Mouse (Mus musculus) hindbrain, postnatal 0 days (tissue): ENCODE results near the gene Lepr. TPM values are rescaled to one million over a fixed set of nuclear protein-coding genes. Genes with fewer than 3 reads are reported as not detected.

Experiments
- ATAC-seq: fragments of 200-750 bp; cut with Nextera tagmentation; 2 replicates; pipeline ENCODE4 v1.8.0; 2017; ENCODE audit warnings: mild to moderate bottlenecking, moderate TSS enrichment, moderate library complexity
- DNase-seq: peaks from one replicate; pipeline ENCODE4 v3.0.0-alpha.2; 2015; ENCODE audit warnings: low spot score
- H3K27ac ChIP-seq: fragments of 300-500 bp; sonication (generic); 2 replicates; pipeline ENCODE4 v1.5.1; 2014; ENCODE audit warnings: mild to moderate bottlenecking
- H3K27me3 ChIP-seq: fragments of 300-500 bp; sonication (generic); 2 replicates; pipeline ENCODE4 v1.6.1; 2014; ENCODE audit warnings: low read length, mixed read lengths; ENCODE audit not compliant: insufficient read depth
- H3K36me3 ChIP-seq: fragments of 300-500 bp; sonication (generic); 2 replicates; pipeline ENCODE4 v1.6.1; 2014; ENCODE audit warnings: low read length, mixed read lengths; ENCODE audit not compliant: insufficient read depth
- H3K4me1 ChIP-seq: fragments of 300-500 bp; sonication (generic); 2 replicates; pipeline ENCODE4 v1.6.1; 2014; ENCODE audit warnings: antibody characterized with exemption, low read length, mixed read lengths; ENCODE audit not compliant: insufficient read depth
- H3K4me2 ChIP-seq: fragments of 300-500 bp; sonication (generic); 2 replicates; pipeline ENCODE4 v1.6.1; 2014; ENCODE audit warnings: low read depth, mild to moderate bottlenecking, low read length, moderate library complexity, mixed read lengths
- H3K4me3 ChIP-seq: fragments of 300-500 bp; sonication (generic); 2 replicates; pipeline ENCODE4 v1.5.1; 2014; ENCODE audit warnings: low read length
- H3K9ac ChIP-seq: fragments of 300-500 bp; sonication (generic); replicated peaks from 2 replicates; pipeline ENCODE4 v1.6.1; 2014; ENCODE audit warnings: mild to moderate bottlenecking, low read length, moderate library complexity, mixed read lengths
- H3K9me3 ChIP-seq: fragments of 300-500 bp; sonication (generic); 2 replicates; pipeline ENCODE4 v1.6.1; 2016; ENCODE audit warnings: low read length, mixed read lengths
- CTCF ChIP-seq: IDR thresholded peaks from 2 replicates; pipeline ENCODE4 v1.5.1; 2016; ENCODE audit warnings: antibody characterized with exemption, control low read depth, low read depth
- WGBS: fragments of 180-500 bp; shearing (Covaris S2); extraction: QIAGEN DNeasy Blood & Tissue Kit; methylation state at CpG from one replicate; pipeline ENCODE4 v1.1.7; 2014; 5-methylcytosine and 5-hydroxymethylcytosine counted together
- polyA plus RNA-seq: library from polyadenylated mRNA; unstranded; fragments of >200 nt; fragmentation: Nextera tagmentation; extraction: Ambion mirVana; gene quantifications from 2 replicates; pipeline ENCODE4 v1.2.1, GENCODE M21; 2015
- total RNA-seq: library from RNA; depleted of rRNA; stranded (reverse); fragments of >200 nt; gene quantifications from 2 replicates; pipeline ENCODE4 v1.2.3, GENCODE M21; 2014

Lepr gene
- total and polyA plus RNA-seq, 2 experiments from 2014 or later = 3.8 to 6.6 TPM

DNA sequence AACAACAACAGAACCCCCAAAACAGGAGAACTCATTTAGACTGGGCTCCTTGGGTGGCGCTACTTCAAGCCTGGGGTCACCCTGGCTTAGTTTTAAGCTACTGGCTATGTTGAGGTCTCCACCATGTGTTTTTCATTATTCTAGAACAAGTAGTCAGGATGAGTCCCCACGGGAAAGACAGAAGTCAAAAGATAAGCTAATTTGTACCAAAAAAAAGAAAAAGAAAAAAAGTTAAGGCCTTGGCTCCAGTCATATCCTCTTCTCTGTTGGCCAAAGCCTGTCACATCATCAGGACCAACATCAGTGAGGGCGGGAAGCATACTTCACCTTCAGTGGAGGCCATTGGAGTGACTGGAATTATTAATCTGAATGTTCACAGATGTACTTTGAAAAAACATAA, 32.4 kb upstream of the Lepr start:
- 88% methylated on average over 3 of the region's 3 CpGs for WGBS
- Histone ChIP-seq H3K9ac (no peak overlapping the region), H3K27ac (no peak overlapping the region), H3K36me3 (no peaks in the 10 kb centered on the region), H3K4me1 (no peaks in the 10 kb centered on the region), H3K9me3 (no peaks in the 10 kb centered on the region), H3K27me3 (no peaks in the 10 kb centered on the region), H3K4me2 (no peak overlapping the region), H3K4me3 (no peak overlapping the region)
- DNase-seq (no peak), ATAC-seq (no peak)
- no peak for TF ChIP-seq CTCF

DNA sequence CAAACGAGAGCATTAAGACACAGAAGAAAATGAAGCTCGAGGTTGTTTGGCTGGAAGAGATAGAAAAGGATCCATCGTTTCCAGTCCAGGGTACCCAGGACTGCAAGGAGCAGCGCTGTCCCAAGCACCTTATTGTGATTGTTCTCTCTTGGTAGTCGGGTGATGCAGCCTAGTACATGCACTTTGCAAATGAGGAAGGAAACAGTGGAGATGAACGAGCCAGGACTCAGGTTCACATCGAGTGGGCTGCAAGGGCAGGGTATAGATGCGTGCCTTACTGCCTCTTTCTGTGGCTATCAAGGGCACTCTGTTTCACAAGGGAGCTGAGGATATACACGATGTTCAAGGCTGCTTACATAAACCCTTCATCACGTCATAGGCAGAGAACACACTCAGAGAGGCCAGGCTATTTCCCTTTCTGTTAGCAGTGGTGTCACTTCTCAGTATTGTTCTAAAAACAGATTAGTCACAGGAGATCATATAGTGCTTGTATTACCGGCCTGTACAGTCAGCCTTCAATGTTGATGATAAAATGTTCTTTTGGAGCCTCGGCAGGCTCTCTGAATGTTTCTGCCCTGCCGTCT, 30.9 kb upstream of the Lepr start:
- Histone ChIP-seq H3K4me1 (no peaks in the 10 kb centered on the region), H3K27me3 (no peaks in the 10 kb centered on the region), H3K4me3 (no peak overlapping the region), H3K27ac (no peak overlapping the region), H3K4me2 (no peak overlapping the region), H3K9me3 (no peaks in the 10 kb centered on the region), H3K9ac (no peak overlapping the region), H3K36me3 (no peaks in the 10 kb centered on the region)
- ATAC-seq (no peak), DNase-seq (no peak)
- WGBS = 83% methylated on average over 13 of the region's 13 CpGs
- no peak for TF ChIP-seq CTCF

- H3K4me2 ChIP-seq = no peak overlapping the region
- H3K9ac ChIP-seq = no peak overlapping the region
- H3K4me3 ChIP-seq = no peak overlapping the region
- ATAC-seq (no peak), DNase-seq (no peak)
- no peaks in the 10 kb centered on the region for H3K4me1 ChIP-seq
- H3K36me3 ChIP-seq = no peaks in the 10 kb centered on the region
- no peaks in the 10 kb centered on the region for H3K27me3 ChIP-seq
- H3K27ac ChIP-seq = no peak overlapping the region
- H3K9me3 ChIP-seq = no peaks in the 10 kb centered on the region
- TF ChIP-seq CTCF = no peak
- WGBS = 86% methylated on average over 4 of the region's 4 CpGs
Measured at GRCm38 (mm10) chr4:101689241-101689640, 28.0 kb upstream of the Lepr start.

DNA sequence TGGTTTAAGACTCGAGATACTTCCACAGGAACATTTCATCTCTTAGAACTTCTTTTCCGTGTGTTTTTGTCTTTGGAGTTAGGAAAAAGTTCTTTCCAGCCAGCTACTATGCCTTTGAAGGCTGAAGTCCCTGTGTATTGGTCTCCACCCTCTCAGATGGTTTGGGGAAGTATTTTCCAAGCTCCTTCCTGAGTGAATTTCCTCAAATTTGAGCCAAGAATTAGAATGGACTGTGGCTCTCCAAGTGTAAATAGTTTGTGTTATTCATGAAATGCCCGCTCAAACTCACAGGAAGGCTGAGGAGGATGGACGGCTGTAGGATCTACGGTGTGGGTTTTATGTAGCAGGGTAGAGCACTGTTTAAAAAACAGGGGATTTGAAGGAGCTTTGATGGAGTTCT, 27.6 kb upstream of the Lepr start:
- H3K9ac ChIP-seq = no peak overlapping the region
- no peak overlapping the region for H3K4me3 ChIP-seq
- no peaks in the 10 kb centered on the region for H3K9me3 ChIP-seq
- no peak overlapping the region for H3K4me2 ChIP-seq
- DNase-seq (no peak), ATAC-seq (no peak)
- no peak overlapping the region for H3K27ac ChIP-seq
- no peaks in the 10 kb centered on the region for H3K4me1 ChIP-seq
- no peaks in the 10 kb centered on the region for H3K36me3 ChIP-seq
- WGBS = 78% methylated on average over 5 of the region's 5 CpGs
- TF ChIP-seq CTCF = no peak
- no peaks in the 10 kb centered on the region for H3K27me3 ChIP-seq

GRCm38 (mm10) chr4:101692892-101693291, 24.3 kb upstream of the Lepr start:
- WGBS = 72% methylated on average over 4 of the region's 4 CpGs
- Histone ChIP-seq H3K4me3 (no peak overlapping the region), H3K36me3 (no peaks in the 10 kb centered on the region), H3K9ac (no peak overlapping the region), H3K4me1 (no peaks in the 10 kb centered on the region), H3K4me2 (no peak overlapping the region), H3K27me3 (no peaks in the 10 kb centered on the region), H3K27ac (no peak overlapping the region), H3K9me3 (no peaks in the 10 kb centered on the region)
- DNase-seq (no peak), ATAC-seq (no peak)
- no peak for TF ChIP-seq CTCF

DNA sequence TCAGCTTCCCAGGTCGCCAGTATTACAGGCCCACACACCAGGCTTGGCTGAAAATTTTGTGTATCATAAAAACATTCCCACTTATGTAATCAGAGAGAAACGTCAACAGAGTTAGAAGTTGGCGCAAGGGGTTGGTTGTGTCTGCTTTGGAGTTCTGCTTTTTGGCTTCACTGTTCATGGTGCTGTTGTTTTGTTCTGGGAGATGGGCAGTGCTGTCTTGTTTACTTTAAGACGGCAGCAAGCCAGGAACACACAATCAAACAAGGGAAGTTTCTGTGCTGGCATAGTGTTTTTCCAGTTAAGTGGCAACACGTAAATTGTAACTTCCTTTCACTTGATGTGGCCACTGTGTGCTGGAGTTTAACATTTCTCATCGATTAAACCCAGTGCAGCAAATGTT, 22.7 kb upstream of the Lepr start:
- H3K4me2 ChIP-seq = no peak overlapping the region
- H3K36me3 ChIP-seq = no peaks in the 10 kb centered on the region
- 68% methylated on average over 6 of the region's 6 CpGs for WGBS
- no peaks in the 10 kb centered on the region for H3K4me1 ChIP-seq
- H3K27ac ChIP-seq = no peak overlapping the region
- ATAC-seq (no peak), DNase-seq (no peak)
- H3K27me3 ChIP-seq = no peaks in the 10 kb centered on the region
- H3K9ac ChIP-seq = no peak overlapping the region
- no peaks in the 10 kb centered on the region for H3K9me3 ChIP-seq
- TF ChIP-seq CTCF = no peak
- H3K4me3 ChIP-seq = no peak overlapping the region

DNA sequence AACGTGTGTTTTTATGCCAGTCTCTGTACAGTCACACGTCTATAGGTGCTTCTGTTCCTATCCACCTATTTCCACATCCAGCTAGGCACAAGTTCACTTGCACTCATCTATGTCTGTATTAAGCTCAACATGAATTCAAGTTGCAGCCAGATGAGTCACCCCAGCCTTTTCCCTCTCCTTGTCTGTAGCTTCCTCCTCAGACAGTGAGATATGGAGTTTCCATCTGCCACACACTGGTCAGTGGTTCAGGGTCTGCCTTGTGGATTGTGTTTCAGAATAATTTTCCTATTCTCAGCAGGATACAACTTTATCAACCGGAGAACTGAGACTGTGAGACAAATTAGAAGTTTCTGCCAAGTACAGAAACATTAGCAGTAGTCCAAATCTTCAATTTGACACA, 20.0 kb upstream of the Lepr start:
- TF ChIP-seq CTCF = no peak
- Histone ChIP-seq H3K9ac (no peak overlapping the region), H3K36me3 (no peaks in the 10 kb centered on the region), H3K27ac (no peak overlapping the region), H3K9me3 (no peaks in the 10 kb centered on the region), H3K27me3 (no peaks in the 10 kb centered on the region), H3K4me2 (no peak overlapping the region), H3K4me1 (no peaks in the 10 kb centered on the region), H3K4me3 (no peak overlapping the region)
- DNase-seq (no peak), ATAC-seq (no peak)
- 86% methylated on average over 3 of the region's 3 CpGs for WGBS
